Mouse (Mus musculus) small intestine, adult 2 months (tissue): ENCODE results near the gene Rap1gds1.

Source experiments
- CTCF ChIP-seq: fragments of 200-500 bp; IDR thresholded peaks from 2 replicates; pipeline ENCODE4 v1.5.1; 2012; ENCODE audit warnings: low read depth, mild to moderate bottlenecking, control low read depth, inconsistent platforms, low read length, moderate library complexity, mixed read lengths; ENCODE audit not compliant: insufficient replicate concordance, insufficient read length; ENCODE audit errors: extremely low read depth
- POLR2A ChIP-seq: fragments of 200-500 bp; IDR thresholded peaks from 2 replicates; pipeline ENCODE4 v1.6.1; 2012; ENCODE audit warnings: low read depth, mild to moderate bottlenecking, control low read depth, inconsistent platforms, low read length, moderate library complexity

DNA sequence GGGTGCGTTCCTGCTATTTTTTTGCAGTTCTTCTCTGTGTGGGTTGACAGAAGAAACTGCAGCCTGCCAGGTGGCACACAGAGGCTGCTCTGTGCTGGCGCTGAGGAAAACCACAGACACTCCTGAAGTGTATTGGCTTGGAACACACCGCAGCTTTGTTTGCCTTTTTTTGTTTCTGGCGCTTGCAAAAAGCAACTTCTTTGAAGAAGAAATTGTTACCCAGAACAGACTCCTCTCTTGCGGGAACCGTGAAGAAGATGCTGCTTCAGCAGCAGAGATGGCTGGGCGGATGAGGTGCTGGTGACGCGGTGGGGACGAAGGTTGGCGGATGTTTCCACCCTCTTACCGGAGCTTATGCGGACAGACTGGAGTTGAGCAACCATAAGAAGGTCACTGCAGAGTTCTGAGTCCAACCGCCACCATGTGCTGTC lies 198.1 kb downstream of the Rap1gds1 start:
- TF ChIP-seq CTCF: no peak
- TF ChIP-seq POLR2A: no peak
